Mouse (Mus musculus) cortical plate, adult 2 months (tissue): ENCODE measurements around the gene Lrrn4cl.

ENCODE experiments used
- CTCF ChIP-seq: fragments of 200-500 bp; IDR thresholded peaks from 2 replicates; pipeline ENCODE4 v1.5.1; 2011; ENCODE audit warnings: mild to moderate bottlenecking, control low read depth, low read length; ENCODE audit not compliant: insufficient read depth; ENCODE audit errors: extremely low read depth
- POLR2A ChIP-seq: fragments of 200-500 bp; IDR thresholded peaks from 2 replicates; pipeline ENCODE4 v1.6.1; 2011; ENCODE audit warnings: mild to moderate bottlenecking, low read length, control low read depth; ENCODE audit not compliant: insufficient read depth; ENCODE audit errors: extremely low read depth

DNA sequence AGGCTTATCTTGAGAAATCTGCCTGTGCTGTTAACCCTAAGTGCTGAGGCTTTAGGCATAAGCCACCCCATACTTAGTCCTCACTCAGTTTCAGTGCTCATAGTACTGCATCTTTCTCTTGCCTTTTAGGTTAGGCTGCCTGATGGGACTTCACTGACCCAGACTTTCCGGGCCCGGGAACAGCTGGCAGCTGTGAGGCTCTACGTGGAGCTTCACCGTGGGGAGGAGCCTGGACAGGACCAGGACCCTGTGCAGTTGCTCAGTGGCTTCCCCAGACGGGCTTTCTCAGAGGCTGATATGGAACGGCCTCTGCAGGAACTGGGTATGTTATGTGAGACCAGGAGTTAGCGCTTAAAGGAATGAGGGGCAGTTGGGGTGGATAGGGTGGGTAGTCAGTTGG lies 24.5 kb downstream of the Lrrn4cl start:
- TF ChIP-seq POLR2A, result no peak
- TF ChIP-seq CTCF, result no peak
